Mouse (Mus musculus) liver, adult 2 months (tissue): Measurements from ENCODE around the gene Klhl29.

Experiments
- CTCF ChIP-seq: fragments of 200-500 bp; IDR thresholded peaks from 2 replicates; pipeline ENCODE4 v1.5.1; 2011; ENCODE audit warnings: low read depth, low read length, control low read depth
- POLR2A ChIP-seq: fragments of 200-500 bp; IDR thresholded peaks from 2 replicates; pipeline ENCODE4 v1.6.1; 2011; ENCODE audit warnings: low read length, control low read depth; ENCODE audit not compliant: insufficient read depth; ENCODE audit errors: extremely low read depth

- TF ChIP-seq POLR2A (no peak), CTCF (no peak)
Observed at GRCm38 (mm10) chr12:5319359-5319973, 56.0 kb downstream of the Klhl29 start.
